Mouse (Mus musculus): ENCODE data around the gene Klhl29.

- TF ChIP-seq CTCF (IDR thresholded peaks at IDR 0.05; ENCODE audit: low read depth) (no peak), EP300 (optimal IDR thresholded peaks at IDR 0.05) (no peak)
Observed at GRCm38 (mm10) chr12:5425276-5425675, 49.8 kb upstream of the Klhl29 start.
